Mouse (Mus musculus): ENCODE results near the gene Toe1.
"Not testable (repeated sequence)": the region's sequence is repeated elsewhere in the genome, so short reads cannot be mapped to it uniquely, and the experiment has no call there.

The Toe1 gene

GRCm38 (mm10) chr4:116807197-116808129 is at the start of gene Toe1, which contains the start of gene Mutyh:
Gene Toe1 (minus strand): TSS chr4:116807640.
Gene Mutyh (plus strand): TSS chr4:116807723.
- DNase-seq (ENCODE audit: low read depth, low spot score), result peak; percentile 98

- no peak for DNase-seq (ENCODE audit: low read depth, low spot score)
These were observed 49.8 kb upstream of the Toe1 start for GRCm38 (mm10) chr4:116857203-116857602.

GRCm38 (mm10) chr4:116854286-116854685 is 46.8 kb upstream of the Toe1 start:
- DNase-seq (ENCODE audit: low read depth, low spot score), result no peak

GRCm38 (mm10) chr4:116849901-116850300 is 42.5 kb upstream of the Toe1 start:
- DNase-seq (ENCODE audit: low read depth, low spot score), result no peak

- DNase-seq (ENCODE audit: low read depth, low spot score), result peak; percentile 46
These were observed 36.9 kb upstream of the Toe1 start for GRCm38 (mm10) chr4:116844324-116844723.

- no peak for DNase-seq (ENCODE audit: low read depth, low spot score)
These were observed 33.4 kb upstream of the Toe1 start for GRCm38 (mm10) chr4:116840841-116841240.

GRCm38 (mm10) chr4:116840096-116840495 is 32.7 kb upstream of the Toe1 start:
- not testable (repeated sequence) for DNase-seq (ENCODE audit: low read depth, low spot score)

GRCm38 (mm10) chr4:116838999-116839398 is 31.6 kb upstream of the Toe1 start:
- no peak for DNase-seq (ENCODE audit: low read depth, low spot score)

- DNase-seq (ENCODE audit: low read depth, low spot score), result no peak
These were observed 22.6 kb upstream of the Toe1 start for GRCm38 (mm10) chr4:116830070-116830368.

GRCm38 (mm10) chr4:116829364-116830069 is 22.1 kb upstream of the Toe1 start:
- no peak for DNase-seq (ENCODE audit: low read depth, low spot score)

GRCm38 (mm10) chr4:116827819-116828218 is 20.4 kb upstream of the Toe1 start:
- DNase-seq (ENCODE audit: low read depth, low spot score), result peak; percentile 85

GRCm38 (mm10) chr4:116824541-116825004 is 17.1 kb upstream of the Toe1 start:
- peak; percentile 69 for DNase-seq (ENCODE audit: low read depth, low spot score)

GRCm38 (mm10) chr4:116821694-116822016 is 14.2 kb upstream of the Toe1 start, which contains the start of gene Hpdl:
Gene Hpdl (minus strand): TSS chr4:116821707.
- no peak for DNase-seq (ENCODE audit: low read depth, low spot score)

GRCm38 (mm10) chr4:116820902-116821693 is 13.7 kb upstream of the Toe1 start:
- DNase-seq (ENCODE audit: low read depth, low spot score), result peak; percentile 73

- DNase-seq (ENCODE audit: low read depth, low spot score), result peak; percentile 53
These were observed 12.8 kb upstream of the Toe1 start for GRCm38 (mm10) chr4:116819968-116820901.

- DNase-seq (ENCODE audit: low read depth, low spot score), result no peak
These were observed 10.0 kb upstream of the Toe1 start for GRCm38 (mm10) chr4:116817486-116817885.

GRCm38 (mm10) chr4:116815276-116815675 is 7.8 kb upstream of the Toe1 start:
- DNase-seq (ENCODE audit: low read depth, low spot score), result no peak

- DNase-seq (ENCODE audit: low read depth, low spot score), result no peak
These were observed 3.6 kb upstream of the Toe1 start for GRCm38 (mm10) chr4:116811012-116811411.

GRCm38 (mm10) chr4:116799901-116800300 is 7.5 kb downstream of the Toe1 start:
- DNase-seq (ENCODE audit: low read depth, low spot score), result peak; percentile 76

- no peak for DNase-seq (ENCODE audit: low read depth, low spot score)
These were observed 10.9 kb downstream of the Toe1 start for GRCm38 (mm10) chr4:116796442-116797110.
